Mouse (Mus musculus) gastrocnemius, adult 8-10 months (tissue): Measurements from ENCODE around the gene Dnajc5. TPM values are rescaled to one million over a fixed set of nuclear protein-coding genes. Genes with fewer than 3 reads are reported as not detected.
A peak's percentile ranks its signal among the peaks of the same experiment; 100 is the strongest.

ENCODE experiments used
- DNase-seq, 2 experiments: peaks; one replicate each; pipeline ENCODE4 v3.0.0; 2022; ENCODE audit warnings: low spot score in 2 of 2
- total RNA-seq, 4 experiments: library from RNA; stranded (reverse); gene quantifications; 2 replicates each; pipeline ENCODE4 v1.2.4; 2022

Dnajc5 gene
- total RNA-seq, 4 experiments from 2014 or later, result 43.4 to 50.3 (median 44.1) TPM

- no peak for DNase-seq
Observed at GRCm38 (mm10) chr2:181587796-181588195, 67.5 kb downstream of the Dnajc5 start.

GRCm38 (mm10) chr2:181588229-181588780 is 68.0 kb downstream of the Dnajc5 start:
- DNase-seq, result no peak

- DNase-seq, result no peak
Observed at GRCm38 (mm10) chr2:181589011-181589731, 68.9 kb downstream of the Dnajc5 start.

- DNase-seq, result no peak
Observed at GRCm38 (mm10) chr2:181589732-181590105, 69.4 kb downstream of the Dnajc5 start.

GRCm38 (mm10) chr2:181590471-181590870 is 70.2 kb downstream of the Dnajc5 start:
- no peak for DNase-seq

GRCm38 (mm10) chr2:181591528-181592085 is 71.3 kb downstream of the Dnajc5 start, which contains the start of gene Prpf6:
Prpf6 (plus strand) TSS chr2:181591868.
- no peak for DNase-seq

- peak; percentile 44 to 60 for DNase-seq
Observed at GRCm38 (mm10) chr2:181592231-181593041, 72.2 kb downstream of the Dnajc5 start, which contains the start of gene Zfp512b. Zfp512b (minus strand) TSS chr2:181592803.

GRCm38 (mm10) chr2:181593042-181593421 is 72.7 kb downstream of the Dnajc5 start:
- DNase-seq, result no peak

GRCm38 (mm10) chr2:181593937-181594336 is 73.7 kb downstream of the Dnajc5 start:
- no peak for DNase-seq

- DNase-seq, result no peak
Observed at GRCm38 (mm10) chr2:181594946-181595696, 74.8 kb downstream of the Dnajc5 start.

GRCm38 (mm10) chr2:181596221-181596960 is 76.1 kb downstream of the Dnajc5 start:
- DNase-seq, result no peak

GRCm38 (mm10) chr2:181597378-181598061 is 77.2 kb downstream of the Dnajc5 start:
- no peak for DNase-seq

GRCm38 (mm10) chr2:181598454-181599351 is 78.4 kb downstream of the Dnajc5 start, which contains the start of gene Samd10:
Samd10 (minus strand) TSS chr2:181599212.
- DNase-seq, result no peak

- no peak for DNase-seq
Observed at GRCm38 (mm10) chr2:181600226-181600758, 80.0 kb downstream of the Dnajc5 start.

- peak; percentile 94 to 96 for DNase-seq
Observed at GRCm38 (mm10) chr2:181600828-181601750, 80.8 kb downstream of the Dnajc5 start.

- no peak for DNase-seq
Observed at GRCm38 (mm10) chr2:181601751-181602145, 81.5 kb downstream of the Dnajc5 start.

- DNase-seq, result no peak
Observed at GRCm38 (mm10) chr2:181602367-181602766, 82.1 kb downstream of the Dnajc5 start.
